Mouse (Mus musculus) heart, postnatal 0 days (tissue): ENCODE data around the gene Gm47289.

Experiments used
- CTCF ChIP-seq: IDR thresholded peaks from 2 replicates; pipeline ENCODE4 v1.5.1; 2016; ENCODE audit warnings: antibody characterized with exemption, control low read depth, low read depth
- EP300 ChIP-seq: IDR thresholded peaks from 2 replicates; pipeline ENCODE4 v1.6.1; 2016; ENCODE audit warnings: antibody characterized with exemption, low read depth

- TF ChIP-seq CTCF (no peak), EP300 (no peak)
These were observed 9.4 kb upstream of the Gm47289 start for GRCm38 (mm10) chr9:119149601-119150000.
